Mouse (Mus musculus) skeletal muscle tissue, adult 2 months (tissue): Measurements from ENCODE around the gene Pi4ka.

ENCODE experiments used
- DNase-seq: peaks from one replicate; pipeline ENCODE4 v3.0.0-alpha.2; 2012; ENCODE audit warnings: low read depth, low spot score

Gene Pi4ka

DNA sequence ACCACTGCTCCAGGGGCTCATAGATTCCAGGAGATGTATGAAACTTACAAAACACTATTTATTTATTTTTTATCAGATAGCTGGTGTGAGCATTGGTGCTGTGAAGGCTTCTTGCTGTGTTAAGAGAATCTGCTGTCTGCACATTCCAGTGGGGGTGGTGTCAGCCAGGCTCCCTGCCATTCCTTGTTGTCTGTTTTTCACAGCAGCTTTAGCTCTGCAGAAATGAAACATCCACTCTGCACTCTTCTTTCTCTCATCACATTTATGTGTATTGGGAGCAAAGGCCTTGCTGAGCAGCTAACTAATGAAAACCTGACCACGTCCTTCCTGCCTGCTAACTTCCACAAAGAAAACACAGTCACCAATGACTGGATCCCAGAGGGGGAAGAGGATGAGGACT is 70.0 kb downstream of the Pi4ka start:
- no peak for DNase-seq

GRCm38 (mm10) chr16:17334574-17334973 is 71.5 kb downstream of the Pi4ka start:
- no peak for DNase-seq

- no peak for DNase-seq
Measured at GRCm38 (mm10) chr16:17331855-17332254, 74.3 kb downstream of the Pi4ka start.

GRCm38 (mm10) chr16:17331116-17331515 is 75.0 kb downstream of the Pi4ka start, which contains the start of gene Serpind1:
Gene Serpind1 (plus strand): TSS chr16:17331371.
- DNase-seq = no peak

- DNase-seq = no peak
Measured at GRCm38 (mm10) chr16:17329848-17330570, 76.1 kb downstream of the Pi4ka start.

DNA sequence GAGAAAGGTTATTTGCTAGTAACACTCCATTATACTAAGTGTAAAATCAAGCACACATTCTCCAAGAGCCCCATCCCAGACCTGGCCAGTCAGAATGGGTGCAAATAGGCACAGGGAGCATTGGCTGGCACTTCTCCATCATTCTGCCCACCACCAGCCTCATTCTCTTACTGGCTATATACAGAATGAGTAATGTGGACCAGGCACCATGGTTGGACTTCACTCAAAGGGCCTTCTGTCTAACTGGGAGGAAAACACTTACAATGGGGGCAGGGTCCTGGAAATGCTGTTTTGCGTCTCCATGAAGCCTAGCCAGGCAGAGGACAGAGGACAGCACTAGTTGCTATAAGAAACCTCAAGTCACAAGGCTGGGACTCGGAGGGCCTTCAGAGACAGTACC is 80.0 kb downstream of the Pi4ka start:
- no peak for DNase-seq

DNA sequence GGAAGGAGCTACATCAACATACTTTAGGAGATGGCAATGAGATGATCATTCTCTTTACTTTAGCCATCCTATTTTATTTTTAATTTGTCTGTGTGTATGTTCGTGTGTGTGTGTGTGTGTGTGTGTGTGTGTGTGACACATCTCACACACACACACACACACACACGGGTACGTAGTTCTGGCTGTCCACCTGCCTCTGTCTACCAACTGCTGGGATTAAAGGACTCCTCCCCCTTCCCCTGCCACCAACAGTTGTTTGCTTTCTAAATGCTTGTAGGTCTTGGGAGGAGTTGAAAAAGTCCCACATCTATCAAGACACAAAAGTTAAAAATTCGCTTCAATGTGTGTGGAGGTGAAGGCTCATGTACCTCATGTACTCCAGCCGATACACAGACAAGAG is 81.4 kb downstream of the Pi4ka start:
- DNase-seq = no peak

DNA sequence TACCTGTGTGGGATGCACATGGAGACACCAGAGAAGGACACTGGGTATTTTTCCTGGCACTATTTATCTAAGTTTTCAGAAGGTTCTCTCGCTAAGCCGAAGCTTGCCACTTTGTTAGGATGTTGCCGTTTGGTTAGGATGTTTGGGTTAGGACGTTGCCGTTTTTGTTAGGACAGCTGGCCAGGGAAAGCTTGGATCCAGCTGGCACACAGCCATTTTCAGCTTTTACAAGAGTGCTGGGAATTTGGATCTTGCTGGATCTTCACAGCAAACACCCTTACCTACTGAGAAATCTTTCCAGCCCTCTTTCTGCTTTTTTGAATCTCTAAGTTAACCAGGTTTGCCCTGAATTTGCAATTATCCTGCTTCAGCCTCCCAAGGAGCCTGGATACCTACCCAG is 84.6 kb downstream of the Pi4ka start:
- no peak for DNase-seq

DNA sequence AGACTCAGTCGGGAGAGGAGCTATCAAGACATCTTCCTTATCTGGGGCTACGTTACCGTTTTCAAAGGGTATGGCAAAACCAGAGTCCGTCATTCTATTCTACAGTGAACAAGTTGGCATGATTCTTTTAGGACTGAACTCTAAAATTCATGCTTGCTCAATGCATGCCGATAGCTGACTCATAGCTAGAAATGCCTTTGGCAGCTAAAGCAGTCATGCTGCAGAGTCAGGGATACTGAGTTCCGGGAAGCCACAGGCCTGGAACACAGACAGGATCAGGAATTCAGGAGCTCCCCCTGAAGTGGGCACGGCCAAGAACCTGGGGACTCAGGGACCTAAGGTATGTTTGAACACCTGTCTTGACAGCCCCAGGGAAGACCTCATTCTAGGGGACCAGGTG is 89.6 kb downstream of the Pi4ka start:
- no peak for DNase-seq

GRCm38 (mm10) chr16:17312531-17312930 is 93.6 kb downstream of the Pi4ka start:
- DNase-seq = no peak

- DNase-seq = no peak
Measured at GRCm38 (mm10) chr16:17309036-17309435, 97.1 kb downstream of the Pi4ka start.

GRCm38 (mm10) chr16:17307461-17307860 is 98.7 kb downstream of the Pi4ka start:
- no peak for DNase-seq

- no peak for DNase-seq
Measured at GRCm38 (mm10) chr16:17303521-17304245, 102.4 kb downstream of the Pi4ka start.

DNA sequence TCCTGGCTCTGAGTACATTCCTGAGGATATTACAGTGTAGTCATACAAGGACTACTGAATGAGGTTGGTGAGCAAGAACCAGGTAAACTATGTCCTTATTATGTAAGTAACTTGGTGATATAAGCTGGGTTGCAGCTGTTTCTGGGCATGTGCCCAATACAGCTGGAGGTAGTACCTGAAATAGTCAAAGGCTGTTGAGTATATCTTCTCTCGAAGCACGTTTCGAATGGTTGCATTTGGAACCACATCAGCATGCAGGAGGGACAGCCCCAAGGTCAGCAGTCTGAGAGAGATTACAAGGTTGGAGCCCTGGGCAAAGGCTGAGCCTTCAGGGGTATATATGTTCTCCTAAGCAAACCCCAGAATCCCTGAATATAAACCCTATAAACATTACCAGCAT is 105.3 kb downstream of the Pi4ka start:
- no peak for DNase-seq

- DNase-seq = peak; percentile 32
Measured at GRCm38 (mm10) chr16:17292751-17293150, 113.4 kb downstream of the Pi4ka start.

GRCm38 (mm10) chr16:17291016-17291415 is 115.1 kb downstream of the Pi4ka start:
- DNase-seq = no peak

- DNase-seq = no peak
Measured at GRCm38 (mm10) chr16:17287103-17287502, 119.0 kb downstream of the Pi4ka start.

DNA sequence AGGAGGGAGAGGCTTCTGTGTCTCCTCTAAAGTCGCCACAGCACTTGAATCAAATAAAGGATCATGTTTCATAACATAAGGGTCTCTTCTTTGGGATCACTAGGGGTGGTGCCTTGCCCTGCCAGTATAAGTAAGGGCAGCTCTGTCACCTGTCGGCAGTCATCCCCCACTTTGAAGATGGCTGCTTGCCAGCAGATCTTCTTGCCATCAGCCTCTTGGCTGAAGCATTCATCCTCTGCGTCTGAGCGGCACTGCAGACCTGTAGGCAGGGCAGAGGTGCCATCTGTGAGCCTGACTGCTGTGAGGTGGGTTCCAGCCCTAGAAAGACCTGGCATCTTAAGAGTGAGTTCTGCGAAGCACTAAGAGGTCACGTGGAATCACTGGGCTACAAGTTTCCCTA is 123.0 kb downstream of the Pi4ka start:
- peak; percentile 14 for DNase-seq

DNA sequence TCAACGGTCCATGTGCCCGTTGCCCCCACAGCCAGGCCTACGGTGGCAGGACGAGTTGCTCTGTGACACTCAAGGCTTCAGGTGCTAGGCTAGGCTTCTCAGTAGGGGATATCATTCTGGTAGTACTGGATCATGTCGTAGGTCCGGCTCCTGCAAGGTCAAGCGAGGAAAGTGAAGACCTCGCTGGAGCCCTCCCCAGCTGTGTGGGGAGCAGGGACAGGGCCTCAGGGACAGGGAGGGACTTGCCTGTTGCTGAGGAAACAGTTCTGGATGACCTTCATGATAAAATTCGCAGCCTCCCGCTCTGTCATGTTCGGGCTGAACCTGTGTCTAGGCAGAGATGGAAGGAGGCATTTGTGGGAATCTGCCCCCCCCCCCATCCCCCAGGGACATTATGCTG is 125.6 kb downstream of the Pi4ka start:
- no peak for DNase-seq

DNA sequence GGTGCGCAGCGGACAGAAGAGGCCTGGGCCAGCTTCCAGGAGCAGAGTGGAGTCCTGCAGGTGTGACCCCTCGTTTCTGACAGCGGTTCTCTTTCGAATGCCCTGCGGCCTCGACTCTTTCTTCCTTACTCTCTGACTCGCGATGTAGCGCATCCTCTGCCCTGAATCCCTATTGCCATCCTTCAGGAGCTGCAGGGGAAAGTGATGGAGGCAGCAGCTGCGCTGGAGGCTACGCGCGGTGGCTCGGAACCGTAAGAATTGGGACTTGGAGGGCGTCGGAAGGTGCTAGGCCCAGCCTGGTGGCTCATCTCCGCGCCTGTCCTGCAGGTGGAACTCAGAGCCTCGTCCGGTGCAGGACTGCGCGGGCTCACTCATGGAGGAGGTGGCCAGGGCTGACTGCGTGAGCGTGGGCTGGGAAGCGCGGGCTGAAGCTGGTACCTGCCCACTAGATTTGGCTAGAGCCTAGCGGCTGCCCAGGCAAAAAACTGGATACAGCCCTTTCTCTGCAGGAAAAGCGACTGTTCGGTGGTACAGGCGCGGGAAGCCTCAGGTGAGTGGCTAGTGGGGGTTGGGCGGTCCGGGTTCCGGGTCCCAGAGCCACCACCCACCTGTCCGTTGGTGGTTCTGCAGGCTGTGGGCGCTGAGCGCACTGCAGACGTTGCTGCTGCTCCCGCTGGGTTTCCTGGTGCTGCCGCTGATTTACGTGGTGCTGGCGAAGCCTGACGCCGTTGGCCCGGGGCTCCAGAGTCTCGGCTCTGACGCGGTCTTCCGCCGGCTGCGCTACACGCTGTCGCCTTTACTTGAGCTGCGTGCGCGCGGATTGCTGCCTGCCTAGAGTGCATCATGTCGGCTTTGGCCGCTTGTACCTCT is 128.5 kb downstream of the Pi4ka start:
- no peak for DNase-seq

- peak; percentile 74 for DNase-seq
Measured at GRCm38 (mm10) chr16:17276164-17277151, 129.7 kb downstream of the Pi4ka start.
